Mouse (Mus musculus) T-helper 17 cell (primary cell): ENCODE data around the gene Elovl6.

Source experiments
- in situ Hi-C, 2 experiments: fragments of 300-600 bp; cut with MboI, MseI; formaldehyde crosslinking; loops; 1 replicate in 1 of 2; 2 replicates in 1 of 2; pipeline ENCODE4 v1.15.1; 2025; ENCODE audit warnings: high pct_unique_total_duplicates in 2 of 2

Gene Elovl6

DNA sequence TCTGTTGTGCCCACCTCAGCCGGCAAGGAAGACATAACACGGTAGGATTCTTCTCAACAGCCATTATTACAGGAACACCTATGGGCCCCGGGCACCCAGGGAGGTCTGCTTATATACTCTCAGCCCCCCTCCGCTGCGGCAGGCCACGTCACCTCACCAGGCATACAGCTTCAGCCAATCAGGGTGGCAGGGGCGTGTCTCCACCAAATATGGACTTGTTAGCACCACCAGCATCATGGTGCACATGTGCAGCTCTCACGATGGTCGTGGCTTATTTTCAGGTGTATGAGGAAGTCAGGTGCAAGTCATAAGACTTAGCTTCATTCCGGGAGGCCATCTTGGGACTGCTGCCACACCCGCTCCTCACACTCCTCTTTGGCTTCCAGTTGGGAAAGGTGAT lies 9.3 kb downstream of the Elovl6 start:
- in situ Hi-C loops = no loop called here

DNA sequence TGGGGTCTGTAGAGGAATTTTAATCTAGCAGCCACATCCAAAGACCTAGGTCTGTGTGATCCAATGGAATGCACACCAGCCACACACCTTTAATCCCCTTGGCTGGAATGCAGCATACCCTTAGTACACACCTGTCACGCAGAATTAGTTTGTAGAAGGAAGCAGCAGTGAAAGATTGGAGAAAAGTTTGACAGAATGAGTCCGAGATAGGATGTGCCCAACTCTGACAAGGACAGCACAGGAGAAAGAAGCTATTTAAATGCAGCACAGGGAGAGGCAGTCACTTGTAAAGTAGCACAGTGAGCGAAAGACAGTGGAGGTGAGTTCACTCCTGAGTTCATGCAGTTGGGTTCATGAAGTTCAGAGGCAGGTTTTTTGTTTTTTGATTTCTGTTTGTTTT lies 11.2 kb downstream of the Elovl6 start:
- in situ Hi-C loops = no loop called here

DNA sequence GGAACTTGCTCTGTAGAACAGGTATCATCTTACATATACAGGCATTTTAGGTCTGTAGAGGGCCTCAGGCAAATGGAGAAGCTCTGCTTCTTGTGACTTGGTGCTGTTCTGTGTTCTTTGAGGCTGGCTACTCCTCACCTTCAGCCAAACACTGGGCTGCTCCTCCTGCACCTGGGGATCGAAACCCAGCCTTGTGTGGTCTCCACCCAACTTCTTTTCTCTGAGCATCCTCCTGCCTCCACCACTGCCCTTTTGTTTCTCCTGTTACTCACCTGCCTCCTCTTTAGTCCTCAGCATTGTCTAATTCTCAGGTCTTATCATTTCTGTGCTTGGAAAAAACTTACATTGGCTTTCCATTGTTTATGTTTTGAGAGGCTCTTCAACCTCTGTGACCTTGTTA lies 12.1 kb downstream of the Elovl6 start:
- in situ Hi-C loops = no loop called here

DNA sequence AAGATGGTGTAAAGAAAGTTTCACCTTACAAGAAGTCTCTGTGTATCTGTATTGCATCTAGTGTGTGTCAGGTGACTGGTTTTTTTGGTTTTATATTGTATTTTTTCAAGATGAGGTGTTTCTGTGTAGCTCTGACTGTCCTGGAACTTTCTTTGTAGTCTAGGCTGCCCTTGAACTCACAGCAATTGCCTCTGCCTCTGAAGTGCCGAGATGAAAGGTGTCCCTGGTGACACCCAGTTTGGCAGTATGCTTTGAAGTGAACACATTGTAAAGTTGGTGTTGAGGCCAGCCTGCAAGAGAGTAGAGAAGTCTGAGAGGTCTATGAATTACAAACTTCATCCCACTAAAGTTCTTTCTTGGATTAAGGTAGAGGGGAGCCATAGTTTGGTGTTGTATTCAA lies 13.1 kb downstream of the Elovl6 start:
- in situ Hi-C loops = no loop called here

DNA sequence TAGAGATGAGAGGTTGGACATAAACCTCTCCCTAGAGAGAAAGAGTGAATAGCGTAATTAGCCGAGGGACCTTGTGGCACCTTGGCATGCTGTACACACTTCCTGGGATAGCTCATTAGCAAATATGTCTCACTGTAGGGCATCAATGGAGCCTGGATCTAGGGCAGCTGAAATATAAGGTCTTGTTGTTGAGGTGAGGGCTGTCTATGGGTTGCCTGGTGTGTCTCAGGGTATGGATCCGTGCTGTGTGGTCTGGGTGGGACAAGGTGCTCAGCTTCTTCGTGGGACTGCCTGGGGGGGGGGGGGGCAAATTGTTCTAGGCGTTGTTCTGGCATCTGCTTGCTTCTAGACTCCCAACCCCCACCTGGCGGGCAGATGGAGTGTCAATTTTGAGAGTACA lies 13.6 kb downstream of the Elovl6 start:
- in situ Hi-C loops = no loop called here

DNA sequence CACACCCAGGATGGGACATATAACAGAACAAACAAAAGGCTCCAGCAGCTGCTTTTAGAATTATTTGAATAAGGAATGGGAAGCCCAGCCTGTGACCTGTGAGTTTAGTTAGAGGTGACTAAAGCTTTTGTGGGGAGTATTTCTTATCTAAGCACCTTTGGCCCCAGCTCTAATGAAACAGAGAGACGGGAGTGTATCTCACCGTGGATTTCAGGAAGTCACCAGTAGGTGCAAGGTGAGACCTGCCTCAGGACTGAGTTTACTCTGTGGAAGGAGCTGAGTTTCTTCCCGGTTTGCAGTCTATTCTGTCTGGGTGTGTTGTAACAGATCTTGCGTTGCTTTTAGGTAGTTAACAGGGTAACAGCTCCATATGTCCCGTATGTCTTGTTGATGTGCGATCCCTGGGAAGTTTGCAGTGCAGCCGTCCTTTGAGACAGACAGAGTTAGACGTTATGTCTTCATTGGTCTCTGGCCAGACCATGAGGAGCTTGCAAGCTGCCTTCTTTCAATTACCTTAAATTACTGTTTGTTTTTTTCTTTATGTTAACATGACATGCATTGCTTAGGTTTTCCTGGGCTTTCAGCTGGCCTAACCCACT lies 15.8 kb downstream of the Elovl6 start:
- in situ Hi-C loops = no loop called here

DNA sequence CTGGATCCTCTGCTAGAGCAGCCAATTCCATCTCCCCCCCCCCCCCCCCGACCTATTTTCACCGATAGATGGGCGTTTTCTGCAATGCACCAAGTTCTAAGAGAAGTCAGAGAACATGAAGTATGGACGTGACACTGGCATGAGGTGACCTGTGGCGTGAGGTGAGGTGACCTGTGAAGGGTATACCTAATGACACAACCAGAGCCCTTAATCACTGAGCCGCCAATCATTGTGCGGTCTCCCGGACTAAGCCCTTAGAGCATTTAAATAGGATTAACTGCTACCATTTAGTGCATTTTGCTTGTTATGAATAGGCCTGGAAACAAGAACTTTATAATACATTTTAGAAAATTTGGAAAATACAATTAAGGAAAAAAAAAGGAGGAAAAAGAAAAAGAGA lies 16.6 kb downstream of the Elovl6 start:
- in situ Hi-C loops = no loop called here

DNA sequence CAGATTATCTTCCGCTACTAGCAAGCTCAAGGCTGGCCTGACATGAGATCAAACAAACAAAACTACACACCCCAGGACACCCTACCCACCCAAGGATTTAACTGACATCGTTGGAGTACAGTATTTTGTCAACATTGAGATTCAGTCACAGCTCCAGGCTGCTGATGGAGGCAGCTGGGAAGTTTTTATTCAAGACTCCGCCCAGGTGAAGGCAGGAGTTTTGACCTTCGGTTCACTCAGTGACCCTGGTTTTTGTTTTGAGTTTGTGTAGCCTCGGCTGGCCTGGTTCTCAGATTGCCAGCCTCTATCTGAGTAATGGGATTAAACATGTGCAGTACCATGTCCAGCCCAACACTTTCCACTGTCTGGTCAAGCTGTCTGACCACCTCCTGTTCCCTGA lies 17.4 kb downstream of the Elovl6 start:
- in situ Hi-C loops = no loop called here

DNA sequence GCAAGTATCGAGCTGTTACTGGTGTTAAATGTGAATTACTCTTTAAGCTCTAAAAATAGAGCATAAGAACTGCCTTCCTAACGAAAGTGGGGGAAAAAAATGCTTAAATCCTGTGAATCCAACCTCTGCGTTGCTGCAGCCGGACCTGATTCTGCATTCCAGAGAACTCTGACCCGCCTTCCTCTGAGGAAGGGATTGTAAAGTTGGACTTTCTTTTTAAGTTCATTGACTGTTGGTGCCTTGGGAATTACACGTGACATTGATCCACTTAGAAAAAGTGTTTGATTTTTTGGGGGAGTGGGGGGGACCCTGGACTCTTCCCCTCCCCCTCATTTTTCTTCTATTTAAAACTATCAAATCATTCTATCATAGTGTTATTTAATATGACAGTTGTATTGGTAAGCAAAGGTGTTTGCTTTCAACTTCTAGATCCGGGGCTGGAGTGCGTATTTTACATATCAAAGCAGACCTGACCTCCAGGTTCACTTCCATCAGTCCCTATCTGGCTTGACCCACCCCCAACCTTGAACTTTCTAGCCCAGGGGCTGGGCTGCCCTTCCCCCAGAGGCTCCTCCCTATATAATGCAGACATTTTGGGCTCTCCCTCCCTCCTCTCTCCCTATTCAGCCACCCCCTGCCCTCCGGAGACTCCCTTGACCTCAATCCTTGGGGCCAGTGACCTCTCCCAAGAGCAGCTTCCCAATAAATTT lies 19.6 kb downstream of the Elovl6 start:
- in situ Hi-C loops = no loop called here

DNA sequence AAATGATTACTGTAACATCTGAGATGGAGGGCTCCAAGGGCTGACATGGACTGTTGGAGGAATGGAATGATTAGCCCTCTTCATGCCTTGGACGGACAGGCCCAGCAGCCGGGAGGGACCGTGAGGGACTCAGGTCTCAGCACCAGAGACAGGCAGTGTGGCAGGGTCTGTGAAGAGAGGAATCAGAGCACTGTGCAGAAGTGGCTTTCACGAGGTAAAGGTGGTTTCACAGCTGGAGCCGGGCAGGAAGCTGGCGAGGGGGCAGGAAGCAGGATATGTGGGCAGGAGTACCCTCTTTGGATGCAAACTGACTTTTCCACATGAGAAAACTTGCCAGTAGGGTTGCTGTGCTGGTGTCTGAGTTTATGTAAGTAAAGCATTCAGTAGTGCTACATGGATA lies 20.2 kb downstream of the Elovl6 start:
- in situ Hi-C loops = no loop called here

DNA sequence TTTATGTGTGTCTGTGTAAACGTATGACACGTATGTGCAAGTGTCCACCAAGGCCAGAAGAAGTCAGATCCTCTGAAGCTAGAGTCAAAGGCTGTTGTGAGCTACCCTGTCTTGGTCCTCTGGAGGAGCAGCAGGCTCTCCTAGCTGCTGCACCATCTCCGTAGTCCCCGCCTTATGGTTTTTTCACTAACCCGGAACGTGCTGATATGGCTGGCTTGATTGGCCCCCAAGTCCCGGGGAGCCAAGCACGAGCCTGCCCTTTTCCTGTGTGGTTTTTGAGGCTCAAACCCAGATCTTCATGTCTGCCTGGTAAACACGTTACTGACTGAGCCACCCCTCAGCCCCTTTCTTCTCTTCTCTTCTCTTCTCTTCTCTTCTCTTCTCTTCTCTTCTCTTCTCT lies 21.0 kb downstream of the Elovl6 start:
- in situ Hi-C loops = no loop called here

DNA sequence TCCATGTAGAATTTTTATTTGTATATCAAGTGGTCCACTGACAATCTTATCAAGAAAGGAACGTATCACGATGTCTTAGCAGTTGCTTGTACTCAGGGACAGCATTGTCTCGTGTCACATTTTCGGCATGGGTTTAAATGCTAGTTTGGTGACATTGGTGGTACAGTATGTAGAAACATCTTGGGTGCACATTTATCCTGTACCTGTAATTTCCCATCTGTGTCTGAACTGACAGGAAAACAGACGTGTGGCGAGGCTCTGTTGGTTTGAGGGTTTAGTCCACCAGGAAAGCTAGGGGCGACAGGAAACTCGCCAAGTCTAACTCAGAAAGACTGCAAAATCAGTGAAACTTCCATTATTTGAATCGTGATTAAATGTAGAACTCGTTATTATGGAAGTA lies 21.5 kb downstream of the Elovl6 start:
- in situ Hi-C loops = no loop called here

DNA sequence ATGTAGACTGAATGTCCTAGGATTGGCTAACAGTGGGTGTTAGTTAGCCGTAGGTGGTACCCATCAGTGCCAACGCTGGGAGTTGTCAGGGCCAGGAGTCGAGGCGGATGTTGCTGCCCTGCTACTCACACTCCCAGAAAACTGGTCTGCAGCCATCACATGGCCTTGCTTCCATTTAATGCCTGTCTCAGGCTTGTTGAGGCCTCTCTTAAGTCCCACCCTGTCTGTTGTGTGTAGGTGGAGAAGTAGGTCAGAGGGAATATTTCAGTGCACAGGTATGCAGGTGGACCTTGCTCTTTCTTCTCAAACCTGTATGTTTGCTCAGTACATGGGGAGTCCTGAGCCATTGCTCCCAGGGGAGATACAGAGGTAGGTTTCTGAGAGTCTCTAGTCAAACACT lies 22.3 kb downstream of the Elovl6 start:
- in situ Hi-C loops = no loop called here

DNA sequence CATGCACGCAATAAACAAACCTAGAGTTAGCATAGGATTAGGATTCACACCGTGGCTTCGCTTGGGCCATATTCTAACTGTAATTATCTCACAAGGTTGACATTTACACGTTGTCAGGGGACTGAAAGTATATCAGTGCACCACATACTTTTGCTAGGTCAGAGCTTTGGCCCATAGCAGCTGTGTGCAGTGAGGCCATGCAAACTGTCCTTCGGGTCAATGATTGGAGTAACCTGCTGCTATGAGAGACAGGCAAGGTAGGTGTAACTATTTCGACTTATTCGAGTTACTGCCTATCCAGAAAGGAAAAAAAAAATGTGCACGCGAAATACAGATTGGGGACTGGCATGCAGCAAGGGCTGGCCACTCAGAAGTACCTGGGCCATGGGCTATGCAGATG lies 24.9 kb downstream of the Elovl6 start:
- in situ Hi-C loops = no loop called here

DNA sequence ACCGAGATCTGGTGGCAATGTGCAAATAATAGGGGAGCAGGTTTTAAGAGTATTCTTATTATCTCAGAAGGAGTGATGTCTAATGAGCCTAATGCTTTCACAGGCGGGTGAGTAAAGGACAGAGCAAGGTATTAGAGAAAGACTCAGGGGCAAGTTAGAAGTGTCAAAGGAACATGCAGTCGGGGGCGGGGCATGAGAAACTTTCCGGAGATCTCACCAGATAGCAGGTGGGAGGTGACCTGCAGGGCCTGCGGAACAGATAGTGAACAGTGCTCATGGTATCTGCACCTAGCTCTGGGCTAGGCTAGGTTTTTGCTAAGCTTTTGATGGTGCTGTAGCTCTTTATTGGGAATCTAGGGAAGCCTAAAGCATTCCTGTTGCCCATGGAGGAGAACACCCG lies 25.4 kb downstream of the Elovl6 start:
- in situ Hi-C loops = no loop called here

DNA sequence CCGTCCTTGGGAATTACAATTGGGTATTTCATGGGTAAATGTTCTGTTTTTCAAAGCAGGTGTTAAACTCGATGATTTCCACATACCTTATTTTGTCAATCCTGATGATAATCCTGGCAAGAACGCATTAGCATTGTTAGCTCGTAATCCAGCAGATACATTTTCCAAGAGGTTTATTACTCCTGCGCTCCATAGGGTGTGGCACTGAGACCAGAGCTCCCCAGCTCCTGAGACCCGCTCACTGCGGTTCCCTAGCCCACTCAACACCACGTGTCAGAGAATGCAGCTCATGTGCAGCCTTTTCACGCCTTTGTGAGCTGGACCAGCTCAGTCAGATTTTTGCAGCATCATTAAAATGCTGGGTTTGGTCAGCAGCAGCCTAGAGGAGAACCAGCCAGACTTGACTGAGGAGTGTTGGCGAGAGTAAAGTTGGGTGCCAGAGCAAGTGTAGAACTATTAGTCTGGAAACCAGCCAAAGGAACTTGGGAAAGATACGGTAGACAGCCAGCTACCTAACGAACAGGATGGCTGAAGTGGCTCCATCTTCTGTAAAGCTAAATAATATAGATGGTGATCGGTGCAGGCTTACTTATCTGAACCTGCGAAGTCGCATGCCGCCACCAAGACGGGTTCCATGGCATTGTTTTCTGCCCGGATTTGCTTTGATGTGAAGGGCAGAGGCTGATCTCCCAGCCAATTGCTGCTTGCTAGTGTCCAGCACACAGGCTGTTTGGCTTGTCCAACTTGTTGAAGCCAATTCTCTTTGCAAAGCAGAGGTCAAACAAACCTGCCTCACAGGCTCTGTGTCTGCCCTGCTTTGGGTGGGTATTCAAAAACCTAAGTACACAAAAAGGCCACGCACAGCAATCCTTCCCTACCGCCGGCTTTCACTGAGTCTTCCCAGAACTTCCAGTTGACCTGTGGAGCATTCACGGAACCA lies 26.1 kb downstream of the Elovl6 start:
- in situ Hi-C loops = no loop called here

DNA sequence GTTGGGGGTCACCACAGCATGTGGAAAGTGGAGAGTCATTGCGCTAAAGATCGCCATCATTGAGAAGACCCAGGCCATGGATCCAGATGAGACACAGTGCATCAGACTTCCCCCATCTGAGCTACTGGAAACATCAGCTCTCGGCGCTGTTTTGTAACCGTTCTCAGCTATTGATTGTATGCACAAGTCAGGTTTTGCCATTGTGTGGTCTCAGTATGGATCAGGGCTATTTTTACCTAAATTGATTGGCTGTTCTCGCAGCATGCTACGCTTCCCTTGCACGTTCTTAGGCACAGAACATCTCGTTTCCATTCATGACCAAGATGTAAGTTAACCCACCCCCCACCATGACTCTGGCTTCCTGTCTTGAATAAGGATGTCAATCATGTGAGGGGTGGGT lies 27.9 kb downstream of the Elovl6 start:
- in situ Hi-C loops = no loop called here

DNA sequence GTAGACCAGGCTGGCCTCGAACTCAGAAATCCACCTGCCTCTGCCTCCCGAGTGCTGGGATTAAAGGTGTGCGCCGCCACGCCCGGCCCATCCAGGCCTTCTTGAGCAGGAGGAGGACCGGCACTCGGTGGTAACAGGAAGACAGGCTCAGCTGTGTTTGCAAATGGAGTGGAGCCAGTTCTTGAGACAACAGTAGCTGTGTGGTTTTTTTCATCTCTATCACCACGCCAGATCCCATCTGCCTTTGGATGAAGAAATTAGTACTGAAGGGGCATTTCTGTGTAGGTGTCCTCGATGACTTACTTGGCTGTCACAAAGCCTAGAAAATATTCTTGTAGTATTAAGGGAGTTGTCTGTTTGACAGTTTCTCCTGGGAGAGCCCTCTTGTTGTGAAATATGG lies 28.9 kb downstream of the Elovl6 start:
- in situ Hi-C loops = no loop called here

DNA sequence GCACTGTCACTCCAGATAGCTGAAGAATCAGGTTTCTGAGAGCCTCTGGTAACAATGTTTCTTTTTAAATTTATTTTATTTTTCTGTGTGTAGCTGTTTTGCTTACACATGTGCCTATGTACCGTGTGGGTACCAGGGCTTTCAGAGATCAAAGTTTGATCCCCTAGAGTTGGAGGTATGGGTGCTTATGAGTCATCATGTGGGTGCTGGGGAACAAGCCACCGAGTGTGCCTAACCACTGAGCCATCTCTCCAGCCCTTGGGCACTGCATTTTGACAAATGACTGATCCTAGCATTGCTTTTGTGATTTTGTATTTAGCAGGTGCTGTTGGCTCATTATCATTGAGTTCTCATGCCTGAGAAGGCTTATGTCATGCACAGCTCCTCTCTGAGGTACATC lies 29.7 kb downstream of the Elovl6 start:
- in situ Hi-C loops = no loop called here

DNA sequence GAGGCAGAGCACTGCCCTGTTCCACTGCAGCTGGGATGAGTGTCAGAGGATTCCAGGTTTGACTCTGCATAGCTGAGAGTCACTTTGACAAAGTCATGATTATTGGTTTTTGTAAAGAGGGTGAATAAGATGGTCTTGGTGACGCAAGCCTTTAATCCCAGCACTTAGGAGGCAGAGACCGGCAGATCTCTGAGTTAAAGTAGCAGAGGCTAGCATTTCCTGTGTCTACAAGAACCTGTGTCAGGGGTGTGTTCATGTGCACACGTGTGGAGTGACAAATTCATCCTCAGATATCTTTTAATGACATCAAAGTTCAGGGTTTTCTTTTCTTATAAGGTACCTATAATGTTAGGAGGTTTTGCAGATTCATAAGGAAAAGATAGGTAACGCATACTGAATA lies 30.3 kb downstream of the Elovl6 start:
- in situ Hi-C loops = no loop called here

DNA sequence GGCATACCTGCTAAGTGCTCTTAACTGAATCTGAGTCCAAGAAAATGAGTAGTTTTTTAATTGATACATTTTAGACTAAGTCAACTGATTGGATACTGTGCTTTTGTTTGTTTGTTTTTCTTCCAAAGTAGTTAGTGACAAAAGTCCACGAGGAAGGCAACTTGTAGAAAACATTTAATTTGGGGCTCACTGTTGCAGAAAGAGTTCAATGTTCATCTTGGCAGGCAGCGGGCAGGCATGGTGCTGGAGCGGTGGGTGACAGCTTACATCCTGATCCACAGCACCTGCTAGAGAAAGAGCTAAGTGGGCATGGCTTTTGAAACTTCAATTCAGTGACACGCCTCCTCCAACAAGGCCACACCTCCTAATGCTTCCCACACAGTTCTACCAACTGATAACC lies 31.7 kb downstream of the Elovl6 start:
- in situ Hi-C loops = no loop called here

DNA sequence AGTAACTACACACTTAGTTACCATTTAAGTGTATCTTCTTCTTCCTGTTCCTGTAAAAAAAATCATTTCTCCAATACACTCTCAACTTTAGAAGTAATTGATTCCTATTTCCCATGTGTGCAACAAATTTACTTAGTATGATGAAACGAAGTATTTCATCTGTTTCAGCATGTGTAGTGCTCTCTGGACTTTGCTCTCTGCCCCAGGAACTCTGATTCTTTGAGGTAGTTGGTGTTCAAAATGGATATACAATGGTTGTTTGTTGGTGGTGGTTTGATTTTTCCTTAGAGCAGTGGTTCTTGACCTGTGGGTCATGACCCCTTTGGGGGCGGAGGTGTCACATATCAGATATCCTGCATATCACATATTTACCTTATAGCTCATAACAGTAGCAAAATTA lies 32.7 kb downstream of the Elovl6 start:
- in situ Hi-C loops = no loop called here

DNA sequence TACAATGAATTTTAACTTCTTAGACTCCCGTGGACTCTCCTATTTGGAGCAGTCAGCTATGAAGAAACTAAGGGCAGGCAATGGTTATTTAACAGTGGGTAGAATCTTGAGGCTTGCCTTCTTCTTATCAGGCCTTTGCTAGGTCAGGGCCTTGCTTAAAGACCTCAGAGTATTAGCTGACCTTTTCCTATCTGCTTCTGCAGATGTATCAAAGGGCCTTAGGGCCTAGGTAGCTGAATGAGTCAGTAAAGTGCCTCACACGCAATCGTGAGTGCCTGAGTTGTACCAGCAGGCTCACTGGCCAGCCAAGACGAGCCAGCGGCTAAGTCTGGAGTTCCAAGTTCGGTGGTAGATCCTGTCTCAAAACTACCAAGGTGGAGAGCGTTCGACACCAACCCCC lies 33.3 kb downstream of the Elovl6 start:
- in situ Hi-C loops = no loop called here
